In the genomic region with DNA sequence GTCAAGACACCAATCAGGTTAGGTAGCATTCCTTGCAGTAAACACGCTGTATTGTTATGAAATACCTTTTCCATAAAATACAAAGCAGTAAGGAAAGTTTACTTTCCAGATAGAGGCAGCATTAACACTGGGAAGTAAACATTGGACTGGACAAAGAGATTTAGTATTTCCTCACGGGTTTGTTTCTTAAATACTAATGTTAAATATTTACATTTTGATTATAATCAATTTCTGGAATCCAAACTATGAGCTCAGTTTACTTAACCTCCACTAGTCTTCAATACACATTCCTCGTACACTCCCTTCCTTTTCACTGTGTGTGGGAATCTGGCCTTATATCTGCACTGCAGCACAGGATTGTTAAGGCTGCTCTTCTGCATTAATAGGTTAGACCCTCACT, we compare ENCODE assay signal across 12 mouse cellular contexts. TPM values are rescaled to one million over a fixed set of nuclear protein-coding genes. Genes with fewer than 3 reads are reported as not detected.
"Had no signal": no experiment of that assay in that cellular context is flagged by ENCODE, and none has a peak within 500 bp of the region (broad histone marks: within the 10 kb centered on the region; RNA-seq: fewer than 3 reads in every experiment).

No protein-coding gene starts in this region.

- DNase-seq: kidney, adult 18-20 months; left cerebral cortex, postnatal 4 days; lung, postnatal 4 days; thymus, adult 18-20 months; thymus, postnatal 14 days had no signal

- H3K4me2 ChIP-seq: hindbrain, embryonic 14.5 days; limb, embryonic 13.5 days; midbrain, embryonic 11.5 days; midbrain, embryonic 15.5 days; neural tube, embryonic 12.5 days had no signal

- H3K27me3 ChIP-seq: limb, embryonic 13.5 days; midbrain, embryonic 15.5 days; neural tube, embryonic 12.5 days had no signal

- H3K27ac ChIP-seq: hindbrain, embryonic 14.5 days; limb, embryonic 13.5 days; liver, embryonic 14.5 days; midbrain, embryonic 15.5 days; neural tube, embryonic 12.5 days had no signal

- ATAC-seq: midbrain, embryonic 15.5 days had no signal

- H3K9ac ChIP-seq: hindbrain, embryonic 14.5 days; limb, embryonic 13.5 days; liver, embryonic 14.5 days; midbrain, embryonic 15.5 days; neural tube, embryonic 12.5 days had no signal

- H3K4me1 ChIP-seq: limb, embryonic 13.5 days; midbrain, embryonic 15.5 days; neural tube, embryonic 12.5 days had no signal

- H3K4me3 ChIP-seq: limb, embryonic 13.5 days; midbrain, embryonic 15.5 days; neural tube, embryonic 12.5 days had no signal

- H3K9me3 ChIP-seq: limb, embryonic 13.5 days; midbrain, embryonic 15.5 days; neural tube, embryonic 12.5 days had no signal

- H3K36me3 ChIP-seq: limb, embryonic 13.5 days; midbrain, embryonic 15.5 days; neural tube, embryonic 12.5 days had no signal

RNA-seq across cellular contexts. Expression of a gene that starts 37.6 kb away (rescaled TPM):
- polyA plus RNA-seq: liver, adult 2 months; liver, embryonic 14.5 days had no signal
